Mouse (Mus musculus) heart, postnatal 0 days (tissue): ENCODE data around the gene Fbxl19. TPM values are rescaled to one million over a fixed set of nuclear protein-coding genes. Genes with fewer than 3 reads are reported as not detected.

Experiments used
- ATAC-seq: fragments of 200-750 bp; cut with Nextera tagmentation; 2 replicates; pipeline ENCODE4 v1.8.0; 2017; ENCODE audit warnings: low read depth, moderate number of reproducible peaks, moderate library complexity; ENCODE audit not compliant: insufficient read depth
- DNase-seq: peaks from one replicate; pipeline ENCODE4 v3.0.0-alpha.2; 2016; ENCODE audit warnings: low spot score
- H3K27ac ChIP-seq: fragments of 300-500 bp; sonication (generic); 2 replicates; pipeline ENCODE4 v1.5.1; 2014; ENCODE audit warnings: low read depth, mild to moderate bottlenecking
- H3K27me3 ChIP-seq: fragments of 300-500 bp; sonication (generic); 2 replicates; pipeline ENCODE4 v1.6.1; 2014; ENCODE audit warnings: low read length, mixed read lengths; ENCODE audit not compliant: control insufficient read depth, insufficient read depth
- H3K36me3 ChIP-seq: fragments of 300-500 bp; sonication (generic); replicated peaks from 2 replicates; pipeline ENCODE4 v1.6.1; 2014; ENCODE audit warnings: low read length, mixed read lengths; ENCODE audit not compliant: control insufficient read depth, insufficient read depth
- H3K4me1 ChIP-seq: fragments of 300-500 bp; sonication (generic); 2 replicates; pipeline ENCODE4 v1.6.1; 2014; ENCODE audit warnings: antibody characterized with exemption; ENCODE audit not compliant: control insufficient read depth, insufficient read depth
- H3K4me2 ChIP-seq: fragments of 300-500 bp; sonication (generic); 2 replicates; pipeline ENCODE4 v1.6.1; 2014; ENCODE audit warnings: low read depth, mild to moderate bottlenecking, low read length, moderate library complexity
- H3K4me3 ChIP-seq: fragments of 300-500 bp; sonication (generic); 2 replicates; pipeline ENCODE4 v1.5.1; 2014; ENCODE audit warnings: low read depth, low read length
- H3K9ac ChIP-seq: fragments of 300-500 bp; sonication (generic); replicated peaks from 2 replicates; pipeline ENCODE4 v1.6.1; 2014; ENCODE audit warnings: low read depth, low read length, mixed read lengths
- H3K9me3 ChIP-seq: fragments of 300-500 bp; sonication (generic); replicated peaks from 2 replicates; pipeline ENCODE4 v1.6.1; 2016; ENCODE audit warnings: low read length; ENCODE audit not compliant: control insufficient read depth
- CTCF ChIP-seq: IDR thresholded peaks from 2 replicates; pipeline ENCODE4 v1.5.1; 2016; ENCODE audit warnings: antibody characterized with exemption, control low read depth, low read depth
- EP300 ChIP-seq: IDR thresholded peaks from 2 replicates; pipeline ENCODE4 v1.6.1; 2016; ENCODE audit warnings: antibody characterized with exemption, low read depth
- WGBS: fragments of 180-500 bp; shearing (Covaris S2); extraction: QIAGEN DNeasy Blood & Tissue Kit; methylation state at CpG from one replicate; pipeline ENCODE4 v1.1.7; 2014; 5-methylcytosine and 5-hydroxymethylcytosine counted together
- polyA plus RNA-seq: library from polyadenylated mRNA; unstranded; fragments of >200 nt; fragmentation: Nextera tagmentation; extraction: Ambion mirVana; gene quantifications from 2 replicates; pipeline ENCODE4 v1.2.1, GENCODE M21; 2015
- total RNA-seq: library from RNA; depleted of rRNA; stranded (reverse); fragments of >200 nt; gene quantifications from 2 replicates; pipeline ENCODE4 v1.2.3, GENCODE M21; 2014; ENCODE audit warnings: low replicate concordance

Fbxl19 gene
- total and polyA plus RNA-seq, 2 experiments from 2014 or later = 0.42 to 21.6 TPM

- 86% methylated on average over 17 of the region's 17 CpGs for WGBS
- peaks cover 8% of the 10 kb centered on the region for H3K4me1 ChIP-seq
- no peak overlapping the region for H3K4me3 ChIP-seq
- no peak overlapping the region for H3K9ac ChIP-seq
- H3K9me3 ChIP-seq = no peaks in the 10 kb centered on the region
- TF ChIP-seq EP300 (no peak), CTCF (no peak)
- H3K27me3 ChIP-seq = no peaks in the 10 kb centered on the region
- H3K36me3 ChIP-seq = peaks cover 24% of the 10 kb centered on the region
- ATAC-seq = no peak
- H3K4me2 ChIP-seq = no peak overlapping the region
- H3K27ac ChIP-seq = no peak overlapping the region
- DNase-seq = no peak
Measured at GRCm38 (mm10) chr7:127802313-127802712, 58.0 kb downstream of the Fbxl19 start.

- no peak for TF ChIP-seq CTCF
- no peak for TF ChIP-seq EP300
- Histone ChIP-seq H3K4me1 (no peaks in the 10 kb centered on the region), H3K9ac (no peak overlapping the region), H3K9me3 (no peaks in the 10 kb centered on the region), H3K27ac (no peak overlapping the region), H3K4me3 (no peak overlapping the region), H3K36me3 (no peaks in the 10 kb centered on the region), H3K27me3 (no peaks in the 10 kb centered on the region), H3K4me2 (no peak overlapping the region)
- no peak for DNase-seq
- 67% methylated on average over 5 of the region's 5 CpGs for WGBS
- ATAC-seq = no peak
Measured at GRCm38 (mm10) chr7:127808821-127809220, 64.5 kb downstream of the Fbxl19 start.

GRCm38 (mm10) chr7:127809846-127810245 lies 65.5 kb downstream of the Fbxl19 start:
- no peak for TF ChIP-seq CTCF
- TF ChIP-seq EP300 = no peak
- Histone ChIP-seq H3K27me3 (no peaks in the 10 kb centered on the region), H3K9me3 (no peaks in the 10 kb centered on the region), H3K4me1 (no peaks in the 10 kb centered on the region), H3K36me3 (no peaks in the 10 kb centered on the region), H3K27ac (no peak overlapping the region), H3K4me2 (no peak overlapping the region), H3K9ac (no peak overlapping the region), H3K4me3 (no peak overlapping the region)
- ATAC-seq (no peak), DNase-seq (no peak)
- 85% methylated on average over 1 of the region's 1 CpGs for WGBS

DNA sequence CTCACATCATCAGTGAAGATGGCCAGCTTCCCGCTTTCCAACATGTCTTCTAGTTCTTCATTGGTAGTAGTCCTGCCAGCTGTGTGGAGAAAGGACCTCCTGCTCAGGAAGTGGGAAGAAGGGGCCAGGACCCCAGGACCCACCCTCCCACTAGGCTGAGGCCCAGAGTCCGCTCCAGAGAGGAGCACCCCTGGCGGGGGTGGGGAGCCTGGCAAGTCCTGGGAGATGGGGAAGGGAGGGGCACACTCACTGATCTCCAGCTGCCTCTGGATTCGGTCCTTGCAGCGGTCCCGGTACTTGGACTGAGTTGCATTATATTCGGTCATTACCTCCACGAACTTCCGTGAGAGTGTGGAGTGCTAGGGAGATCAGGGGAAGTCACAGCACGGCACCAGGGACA lies 66.3 kb downstream of the Fbxl19 start:
- 64% methylated on average over 10 of the region's 10 CpGs for WGBS
- Histone ChIP-seq H3K4me2 (no peak overlapping the region), H3K36me3 (no peaks in the 10 kb centered on the region), H3K4me1 (peaks cover 1% of the 10 kb centered on the region; the same call in 1 of the 2 replicates), H3K27me3 (no peaks in the 10 kb centered on the region), H3K9ac (no peak overlapping the region), H3K9me3 (no peaks in the 10 kb centered on the region), H3K27ac (no peak overlapping the region), H3K4me3 (no peak overlapping the region)
- DNase-seq (no peak), ATAC-seq (no peak)
- TF ChIP-seq EP300 = no peak
- TF ChIP-seq CTCF = no peak

DNA sequence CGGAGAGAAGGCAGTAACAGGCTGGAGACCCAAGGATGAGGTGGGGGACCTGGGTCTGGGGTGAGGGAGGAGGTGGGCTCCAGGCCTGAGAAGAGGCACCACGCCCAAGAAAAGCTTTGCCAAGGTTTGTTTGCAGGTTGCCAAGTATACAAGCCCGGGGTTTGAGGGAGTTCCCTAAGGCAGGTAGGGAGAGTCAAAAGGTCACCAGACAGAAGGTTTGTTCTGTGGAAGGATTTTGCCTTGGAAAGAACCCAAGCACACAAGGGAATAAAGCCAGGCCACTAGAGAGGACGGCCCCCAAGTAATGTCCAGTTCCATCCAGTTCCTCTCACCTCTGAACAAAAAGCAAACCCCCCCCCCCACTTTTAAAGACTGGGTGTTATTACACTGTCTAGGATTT lies 66.9 kb downstream of the Fbxl19 start:
- no peak for TF ChIP-seq EP300
- TF ChIP-seq CTCF = no peak

DNA sequence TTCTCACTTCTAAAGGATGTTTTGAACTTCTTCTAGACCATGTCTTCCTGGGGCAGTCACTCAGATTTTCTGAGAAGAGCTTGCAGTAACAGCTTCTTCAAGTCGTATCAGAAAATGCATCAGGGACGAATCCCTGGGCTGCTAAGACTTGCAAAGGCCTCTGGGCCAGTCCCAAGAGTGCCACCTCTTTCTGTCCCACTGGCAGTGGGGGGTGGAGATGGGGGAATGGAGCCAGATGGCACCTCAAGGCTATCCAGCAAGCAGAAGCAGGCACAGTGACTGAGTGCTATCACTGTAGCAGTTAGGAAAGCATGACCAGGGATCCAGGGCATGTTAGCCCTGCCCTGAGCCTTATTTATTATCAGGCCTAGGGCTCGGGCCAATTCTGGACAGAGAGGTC lies 67.9 kb downstream of the Fbxl19 start:
- H3K27me3 ChIP-seq = no peaks in the 10 kb centered on the region

More for the DNA sequence above, 66.9 kb downstream of the Fbxl19 start:
- H3K4me1 ChIP-seq = peaks cover 7% of the 10 kb centered on the region; the same call in 1 of the 2 replicates
- no peak overlapping the region for H3K27ac ChIP-seq
- no peak overlapping the region for H3K4me3 ChIP-seq
- no peak overlapping the region for H3K9ac ChIP-seq
- no peak overlapping the region for H3K4me2 ChIP-seq
- H3K36me3 ChIP-seq = no peaks in the 10 kb centered on the region
- no peak for DNase-seq
- H3K27me3 ChIP-seq = no peaks in the 10 kb centered on the region
- WGBS = 75% methylated on average over 4 of the region's 4 CpGs
- ATAC-seq = no peak
- no peaks in the 10 kb centered on the region for H3K9me3 ChIP-seq

More for the DNA sequence above, 67.9 kb downstream of the Fbxl19 start:
- H3K9me3 ChIP-seq = no peaks in the 10 kb centered on the region
- WGBS = 82% methylated on average over 3 of the region's 3 CpGs
- TF ChIP-seq EP300 = no peak
- no peak for TF ChIP-seq CTCF
- H3K4me1 ChIP-seq = peaks cover 7% of the 10 kb centered on the region; the same call in 1 of the 2 replicates
- H3K9ac ChIP-seq = no peak overlapping the region
- H3K4me3 ChIP-seq = no peak overlapping the region
- H3K4me2 ChIP-seq = no peak overlapping the region
- H3K36me3 ChIP-seq = no peaks in the 10 kb centered on the region
- DNase-seq (no peak), ATAC-seq (no peak)
- H3K27ac ChIP-seq = no peak overlapping the region
